In the genomic region with DNA sequence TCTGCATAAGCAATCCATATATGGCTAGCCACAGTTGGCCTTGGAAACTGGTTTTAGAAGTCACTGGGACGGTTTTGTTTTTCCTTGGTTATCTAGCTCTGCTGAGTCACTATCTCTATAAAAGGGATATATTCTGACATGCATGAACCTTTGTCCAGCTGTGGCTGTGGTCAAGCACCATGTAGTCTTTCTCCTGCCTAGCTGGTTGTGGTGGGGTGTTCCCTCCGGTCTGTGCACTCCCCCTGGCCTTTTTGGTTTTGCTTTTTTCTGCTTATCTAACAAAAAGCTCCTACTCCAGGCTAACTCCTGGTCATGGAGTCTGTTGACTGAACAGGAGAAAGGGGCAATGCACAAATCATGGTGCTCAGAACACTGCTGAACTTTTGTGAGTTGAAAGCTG, we compare ENCODE assay signal across 20 mouse cellular contexts.
DNase-seq lines count a peak whose midpoint lies in the region; ATAC-seq and TF ChIP-seq lines count a peak whose summit lies in the region.
"Had no signal": no experiment of that assay in that cellular context is flagged by ENCODE, and none has a peak within 500 bp of the region (broad histone marks: within the 10 kb centered on the region; RNA-seq: fewer than 3 reads in every experiment).

No protein-coding gene starts in this region.

- H3K27ac ChIP-seq in heart, embryonic 10.5 days, result 0 out of 2 replicates have a peak overlapping the region, but pooled peaks have one; percentile 16
- H3K27ac ChIP-seq in heart, adult 2 months, result no peak overlapping the region
- H3K27ac ChIP-seq: embryonic facial prominence, embryonic 13.5 days; forebrain, embryonic 15.5 days; hindbrain, embryonic 12.5 days had no signal

- WGBS in heart, embryonic 10.5 days, result 49% methylated on average over 2 of the region's 2 CpGs
- WGBS in heart, adult 2 months, result 59% methylated on average over 2 of the region's 2 CpGs

- H3K27me3 ChIP-seq in heart, embryonic 10.5 days (ENCODE audit: insufficient read depth, poor library complexity, severe bottlenecking), result no peaks in the 10 kb centered on the region
- H3K27me3 ChIP-seq in heart, adult 2 months (ENCODE audit: control insufficient read depth, insufficient read depth, low read length), result no peaks in the 10 kb centered on the region
- H3K27me3 ChIP-seq in G1E (ENCODE audit: insufficient read depth, low read length), result 0 out of 2 replicates have a peak, but pooled peaks cover 10% of the 10 kb centered on the region
- H3K27me3 ChIP-seq: embryonic facial prominence, embryonic 13.5 days; forebrain, embryonic 15.5 days; hindbrain, embryonic 12.5 days had no signal

- TF ChIP-seq POLR2A in heart, adult 2 months (IDR thresholded peaks at IDR 0.05; ENCODE audit: insufficient read depth, low read depth, low read length), result no peak

- no peak for DNase-seq in heart, embryonic 10.5 days (ENCODE audit: low spot score)
- no peak for DNase-seq in heart, adult 2 months
- DNase-seq in 3T3-L1 (ENCODE audit: low read depth, low spot score) (peak; percentile 37), G1E (ENCODE audit: low spot score) (no peak)
- no peak for DNase-seq in cerebellum, adult 11 months
- no peak for DNase-seq in gastrocnemius, postnatal 36 days
- DNase-seq in adrenal gland, adult 8-10 months, result no peak
- DNase-seq: adrenal gland, adult 2 months; adrenal gland, postnatal 36 days; cerebellum, adult 8-10 months; cerebellum, postnatal 25 days; gastrocnemius, postnatal 14 days; heart, postnatal 10 days; heart, postnatal 4 days; kidney, adult 11 months had no signal

- H3K9ac ChIP-seq in heart, adult 2 months (ENCODE audit: low read depth, low read length), result no peak overlapping the region
- H3K9ac ChIP-seq: embryonic facial prominence, embryonic 13.5 days; forebrain, embryonic 15.5 days; hindbrain, embryonic 12.5 days had no signal

- peak; percentile 34; the same call in 1 of the 2 replicates for ATAC-seq in G1E (ENCODE audit: extremely low read depth, insufficient number of reproducible peaks, low FRiP score, poor library complexity, severe bottlenecking)
- ATAC-seq in megakaryocyte progenitor cell, adult 5-6 weeks (replicated peaks; ENCODE audit: poor library complexity), result peak; percentile 14; the same call in 1 of the 2 replicates
- ATAC-seq: forebrain, embryonic 15.5 days; hindbrain, embryonic 16.5 days had no signal

- TF ChIP-seq EP300 in heart, adult 2 months (IDR thresholded peaks at IDR 0.05; ENCODE audit: insufficient read depth, low read depth, low read length), result no peak

- H3K9me3 ChIP-seq in heart, embryonic 10.5 days, result no peaks in the 10 kb centered on the region
- no peaks in the 10 kb centered on the region for H3K9me3 ChIP-seq in G1E (replicated peaks)
- H3K9me3 ChIP-seq: embryonic facial prominence, embryonic 13.5 days; forebrain, embryonic 15.5 days; hindbrain, embryonic 12.5 days had no signal

- no peak overlapping the region for H3K4me3 ChIP-seq in heart, embryonic 10.5 days
- H3K4me3 ChIP-seq in heart, adult 2 months, result no peak overlapping the region
- H3K4me3 ChIP-seq in G1E (ENCODE audit: low read depth, low read length), result no peak overlapping the region
- H3K4me3 ChIP-seq: embryonic facial prominence, embryonic 13.5 days; forebrain, embryonic 15.5 days; hindbrain, embryonic 12.5 days had no signal

- H3K4me1 ChIP-seq in heart, embryonic 10.5 days, result peaks cover 11% of the 10 kb centered on the region
- H3K4me1 ChIP-seq in heart, adult 2 months (ENCODE audit: control insufficient read depth, insufficient read depth, low read length), result no peaks in the 10 kb centered on the region
- H3K4me1 ChIP-seq in G1E (ENCODE audit: insufficient read depth, low read depth, low read length), result peaks cover 14% of the 10 kb centered on the region
- H3K4me1 ChIP-seq: embryonic facial prominence, embryonic 13.5 days; forebrain, embryonic 15.5 days; hindbrain, embryonic 12.5 days had no signal

- no peak for TF ChIP-seq CTCF in heart, adult 2 months (IDR thresholded peaks at IDR 0.05)
- no peak for TF ChIP-seq CTCF in G1E (IDR thresholded peaks at IDR 0.05; ENCODE audit: low read depth, low read length)

- H3K36me3 ChIP-seq in heart, embryonic 10.5 days, result no peaks in the 10 kb centered on the region
- H3K36me3 ChIP-seq in heart, adult 2 months (ENCODE audit: control insufficient read depth, insufficient read depth, low read length), result no peaks in the 10 kb centered on the region
- H3K36me3 ChIP-seq in G1E (replicated peaks), result no peaks in the 10 kb centered on the region
- H3K36me3 ChIP-seq: embryonic facial prominence, embryonic 13.5 days; forebrain, embryonic 15.5 days; hindbrain, embryonic 12.5 days had no signal

- no peaks in the 10 kb centered on the region for H3K79me2 ChIP-seq in heart, adult 2 months (replicated peaks; ENCODE audit: control insufficient read depth, insufficient read depth, low read length)

- intact Hi-C loops in heart, adult 2 months (cut with DNase I), result no loop called here
- intact Hi-C loops in gastrocnemius, postnatal 36 days (cut with DNase I), result no loop called here
